Comparison of ENCODE assay signal across 27 mouse cellular contexts in the genomic region with DNA sequence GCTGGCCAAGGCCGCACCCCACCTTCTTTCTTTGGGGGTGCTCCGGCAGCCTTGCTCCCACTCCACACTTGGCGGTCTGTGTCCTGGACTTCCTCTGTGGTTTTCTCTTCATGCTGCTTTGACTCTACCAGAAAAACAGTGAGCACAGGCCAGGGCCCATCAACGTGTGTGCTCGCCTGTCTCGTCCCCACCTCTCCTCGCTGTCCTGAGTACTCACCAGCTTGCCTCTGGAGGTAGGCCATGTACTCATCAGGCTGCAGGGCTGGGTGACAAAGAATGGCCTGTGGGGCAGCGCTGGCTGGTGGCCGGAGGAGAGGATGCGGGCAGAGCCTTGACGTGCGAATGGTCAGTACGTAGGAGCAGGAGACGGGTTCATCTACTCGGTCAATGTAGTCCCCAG. TPM values are rescaled to one million over a fixed set of nuclear protein-coding genes. Genes with fewer than 3 reads are reported as not detected.
DNase-seq lines count a peak whose midpoint lies in the region; ATAC-seq lines count a peak whose summit lies in the region.
"Had no signal": no experiment of that assay in that cellular context is flagged by ENCODE, and none has a peak within 500 bp of the region (broad histone marks: within the 10 kb centered on the region; RNA-seq: fewer than 3 reads in every experiment).

No protein-coding gene starts in this region.

- no peak overlapping the region for H3K27ac ChIP-seq in liver, embryonic 11.5 days (ENCODE audit: low read depth, low read length)
- H3K27ac ChIP-seq in liver, embryonic 12.5 days: 0 out of 2 replicates have a peak overlapping the region, but pooled peaks have one; percentile 62
- no peak overlapping the region for H3K27ac ChIP-seq in forebrain, embryonic 11.5 days (ENCODE audit: low read depth, low read length)
- H3K27ac ChIP-seq: forebrain, embryonic 15.5 days; hindbrain, embryonic 13.5 days; left cerebral cortex, adult 2 months; limb, embryonic 15.5 days; midbrain, embryonic 13.5 days; stomach, embryonic 15.5 days had no signal

- H3K4me3 ChIP-seq in liver, embryonic 11.5 days (ENCODE audit: low read depth, low read length): no peak overlapping the region
- H3K4me3 ChIP-seq in liver, embryonic 12.5 days: no peak overlapping the region
- peak overlapping the region; percentile 4 for H3K4me3 ChIP-seq in megakaryocyte, embryonic 14.5 days (replicated peaks)
- H3K4me3 ChIP-seq in forebrain, embryonic 11.5 days (ENCODE audit: low read depth, low read length): no peak overlapping the region
- H3K4me3 ChIP-seq: forebrain, embryonic 15.5 days; hindbrain, embryonic 13.5 days; left cerebral cortex, adult 2 months; limb, embryonic 15.5 days; midbrain, embryonic 13.5 days; stomach, embryonic 15.5 days had no signal

- 79% methylated on average over 15 of the region's 15 CpGs for WGBS in liver, embryonic 11.5 days
- WGBS in liver, embryonic 12.5 days (ENCODE audit: insufficient replicate concordance): 76% methylated on average over 15 of the region's 15 CpGs
- WGBS in forebrain, embryonic 11.5 days: 93% methylated on average over 15 of the region's 15 CpGs

- DNase-seq in liver, embryonic 11.5 days (ENCODE audit: low spot score): no peak
- no peak for DNase-seq in liver
- DNase-seq in left cerebral cortex, adult 8-10 months (ENCODE audit: low spot score in 2 of 2): no peak
- no peak for DNase-seq in thymus, postnatal 14 days
- DNase-seq in forebrain, embryonic 11.5 days (ENCODE audit: low spot score): no peak
- DNase-seq: adrenal gland, adult 2 months; adrenal gland, postnatal 36 days; B cell, adult 2 months; cerebellum, adult 2 months; cerebellum, postnatal 25 days; heart, postnatal 36 days; kidney, adult 11 months; kidney, postnatal 25 days; lung, adult 2 months; lung, postnatal 10 days; right cerebral cortex, postnatal 25 days had no signal

- peaks cover 7% of the 10 kb centered on the region; the same call in 1 of the 2 replicates for H3K36me3 ChIP-seq in liver, embryonic 11.5 days (ENCODE audit: control insufficient read depth, insufficient read depth, low read length)
- peaks cover 58% of the 10 kb centered on the region for H3K36me3 ChIP-seq in liver, embryonic 12.5 days
- peaks cover 95% of the 10 kb centered on the region for H3K36me3 ChIP-seq in megakaryocyte, embryonic 14.5 days (replicated peaks; ENCODE audit: low read length)
- no peaks in the 10 kb centered on the region; the same call in 1 of the 2 replicates for H3K36me3 ChIP-seq in forebrain, embryonic 11.5 days (ENCODE audit: control insufficient read depth, insufficient read depth, low read length)

- ATAC-seq in liver, embryonic 11.5 days (replicated peaks; ENCODE audit: low FRiP score): peak; percentile 6; the same call in 1 of the 2 replicates
- ATAC-seq in liver, embryonic 12.5 days: no peak
- no peak for ATAC-seq in forebrain, embryonic 11.5 days (replicated peaks; ENCODE audit: low FRiP score)
- ATAC-seq: activated CD4-positive, CD25-positive, alpha-beta regulatory T cell, adult 4 months; forebrain, embryonic 15.5 days; midbrain, embryonic 13.5 days had no signal

- peaks cover 23% of the 10 kb centered on the region for H3K4me1 ChIP-seq in liver, embryonic 11.5 days (replicated peaks; ENCODE audit: control insufficient read depth, insufficient read depth, low read length)
- peaks cover 44% of the 10 kb centered on the region for H3K4me1 ChIP-seq in liver, embryonic 12.5 days
- peaks cover 83% of the 10 kb centered on the region for H3K4me1 ChIP-seq in megakaryocyte, embryonic 14.5 days
- no peaks in the 10 kb centered on the region for H3K4me1 ChIP-seq in forebrain, embryonic 11.5 days (replicated peaks; ENCODE audit: control insufficient read depth, insufficient read depth, low read length)
- H3K4me1 ChIP-seq: forebrain, embryonic 15.5 days; limb, embryonic 15.5 days; stomach, embryonic 15.5 days had no signal

- no peak overlapping the region for H3K9ac ChIP-seq in liver, embryonic 11.5 days (ENCODE audit: low read depth, low read length)
- no peak overlapping the region for H3K9ac ChIP-seq in liver, embryonic 12.5 days
- H3K9ac ChIP-seq in forebrain, embryonic 11.5 days (ENCODE audit: low read length): no peak overlapping the region
- H3K9ac ChIP-seq: forebrain, embryonic 15.5 days; hindbrain, embryonic 13.5 days; limb, embryonic 15.5 days; midbrain, embryonic 13.5 days; stomach, embryonic 15.5 days had no signal

- no peaks in the 10 kb centered on the region for H3K27me3 ChIP-seq in liver, embryonic 11.5 days (replicated peaks; ENCODE audit: control insufficient read depth, insufficient read depth, low read length)
- H3K27me3 ChIP-seq in liver, embryonic 12.5 days (replicated peaks): no peaks in the 10 kb centered on the region
- no peaks in the 10 kb centered on the region for H3K27me3 ChIP-seq in megakaryocyte, embryonic 14.5 days (replicated peaks)
- no peaks in the 10 kb centered on the region for H3K27me3 ChIP-seq in forebrain, embryonic 11.5 days (ENCODE audit: control insufficient read depth, insufficient read depth, low read length)
- H3K27me3 ChIP-seq: forebrain, embryonic 15.5 days; hindbrain, embryonic 13.5 days; limb, embryonic 15.5 days; midbrain, embryonic 13.5 days; stomach, embryonic 15.5 days had no signal

- H3K4me2 ChIP-seq in liver, embryonic 11.5 days: 0 out of 2 replicates have a peak overlapping the region, but pooled peaks have one; percentile 4
- peak overlapping the region; percentile 35 for H3K4me2 ChIP-seq in liver, embryonic 12.5 days
- no peak overlapping the region for H3K4me2 ChIP-seq in forebrain, embryonic 11.5 days (ENCODE audit: low read depth, low read length, severe bottlenecking)
- H3K4me2 ChIP-seq: forebrain, embryonic 15.5 days; heart, embryonic 11.5 days; hindbrain, embryonic 13.5 days; limb, embryonic 15.5 days; midbrain, embryonic 13.5 days; stomach, embryonic 15.5 days had no signal

- no peaks in the 10 kb centered on the region for H3K9me3 ChIP-seq in liver, embryonic 11.5 days (ENCODE audit: control insufficient read depth, low read length)
- no peaks in the 10 kb centered on the region for H3K9me3 ChIP-seq in liver, embryonic 12.5 days (replicated peaks)
- H3K9me3 ChIP-seq in megakaryocyte, embryonic 14.5 days: no peaks in the 10 kb centered on the region
- H3K9me3 ChIP-seq in forebrain, embryonic 11.5 days (ENCODE audit: control insufficient read depth, low read length): no peaks in the 10 kb centered on the region
- H3K9me3 ChIP-seq: forebrain, embryonic 15.5 days; hindbrain, embryonic 13.5 days; limb, embryonic 15.5 days; midbrain, embryonic 13.5 days; stomach, embryonic 15.5 days had no signal

RNA-seq across cellular contexts. Expression of gene Os9, which starts 21.1 kb away (rescaled TPM):
- polyA plus RNA-seq in liver, embryonic 11.5 days (2014; fragmentation: Nextera tagmentation; extraction: Ambion mirVana): 51.2 and 54.7 TPM in 2 replicates
- polyA plus RNA-seq in liver, embryonic 12.5 days (2016; fragmentation: Nextera tagmentation; extraction: Ambion mirVana): 49.5 and 51.4 TPM in 2 replicates
- 140 and 267 TPM in 2 replicates for polyA plus RNA-seq in megakaryocyte, embryonic 14.5 days (2012; ENCODE audit: insufficient read depth, low replicate concordance)
- 100 to 1,000 TPM; 112 to 130 (median 122) TPM for total RNA-seq in left cerebral cortex, adult 8-10 months (2022)
- 51.1 and 57.9 TPM in 2 replicates for polyA plus RNA-seq in forebrain, embryonic 11.5 days (2014; fragmentation: Nextera tagmentation; extraction: Ambion mirVana)

RNA-seq across cellular contexts. Expression of gene Agap2, which starts 24.8 kb away (rescaled TPM):
- polyA plus RNA-seq in liver, embryonic 11.5 days (2014; fragmentation: Nextera tagmentation; extraction: Ambion mirVana): 2.2 and 2.3 TPM in 2 replicates
- 0.92 and 1.6 TPM in 2 replicates for polyA plus RNA-seq in liver, embryonic 12.5 days (2016; fragmentation: Nextera tagmentation; extraction: Ambion mirVana)
- 26.5 and 79.5 TPM in 2 replicates for polyA plus RNA-seq in megakaryocyte, embryonic 14.5 days (2012; ENCODE audit: insufficient read depth, low replicate concordance)
- 100 to 1,000 TPM; 595 to 685 (median 631) TPM for total RNA-seq in left cerebral cortex, adult 8-10 months (2022)
- 0.47 and 0.64 TPM in 2 replicates for polyA plus RNA-seq in forebrain, embryonic 11.5 days (2014; fragmentation: Nextera tagmentation; extraction: Ambion mirVana)

RNA-seq across cellular contexts. Expression of gene Tspan31, which starts 29.8 kb away (rescaled TPM):
- 112 and 121 TPM in 2 replicates for polyA plus RNA-seq in liver, embryonic 11.5 days (2014; fragmentation: Nextera tagmentation; extraction: Ambion mirVana)
- polyA plus RNA-seq in liver, embryonic 12.5 days (2016; fragmentation: Nextera tagmentation; extraction: Ambion mirVana): 75.2 and 81.9 TPM in 2 replicates
- polyA plus RNA-seq in megakaryocyte, embryonic 14.5 days (2012; ENCODE audit: insufficient read depth, low replicate concordance): 4.8 and 51.5 TPM in 2 replicates
- total RNA-seq in left cerebral cortex, adult 8-10 months (2022): 10 to 100 TPM; 60.9 to 63.2 (median 62.1) TPM
- 144 and 159 TPM in 2 replicates for polyA plus RNA-seq in forebrain, embryonic 11.5 days (2014; fragmentation: Nextera tagmentation; extraction: Ambion mirVana)

RNA-seq across cellular contexts. Expression of gene Cdk4, which starts 36.5 kb away (rescaled TPM):
- 1,533 and 1,539 TPM in 2 replicates for polyA plus RNA-seq in liver, embryonic 11.5 days (2014; fragmentation: Nextera tagmentation; extraction: Ambion mirVana)
- 766 and 777 TPM in 2 replicates for polyA plus RNA-seq in liver, embryonic 12.5 days (2016; fragmentation: Nextera tagmentation; extraction: Ambion mirVana)
- polyA plus RNA-seq in megakaryocyte, embryonic 14.5 days (2012; ENCODE audit: insufficient read depth, low replicate concordance): 288 and 833 TPM in 2 replicates
- 10 to 100 TPM; 79.8 to 91.4 (median 85.4) TPM for total RNA-seq in left cerebral cortex, adult 8-10 months (2022)
- polyA plus RNA-seq in forebrain, embryonic 11.5 days (2014; fragmentation: Nextera tagmentation; extraction: Ambion mirVana): 2,945 and 3,022 TPM in 2 replicates

RNA-seq across cellular contexts. Expression of gene March9, which starts 39.9 kb away (rescaled TPM):
- 0.38 TPM in 2 replicates for polyA plus RNA-seq in liver, embryonic 11.5 days (2014; fragmentation: Nextera tagmentation; extraction: Ambion mirVana)
- polyA plus RNA-seq in liver, embryonic 12.5 days (2016; fragmentation: Nextera tagmentation; extraction: Ambion mirVana): 0.06 and 0.20 TPM in 2 replicates
- polyA plus RNA-seq in megakaryocyte, embryonic 14.5 days (2012; ENCODE audit: insufficient read depth, low replicate concordance): 1.3 and 3.3 TPM in 2 replicates
- 10 to 100 TPM; 19.8 to 21.5 (median 21.2) TPM for total RNA-seq in left cerebral cortex, adult 8-10 months (2022)
- polyA plus RNA-seq in forebrain, embryonic 11.5 days (2014; fragmentation: Nextera tagmentation; extraction: Ambion mirVana): 2.7 and 3.7 TPM in 2 replicates
- total RNA-seq: granulocyte monocyte progenitor cell, adult 5-6 weeks had no signal
